Mouse (Mus musculus) liver, embryonic 13.5 days (tissue): Measurements from ENCODE around the gene Tead2. TPM values are rescaled to one million over a fixed set of nuclear protein-coding genes. Genes with fewer than 3 reads are reported as not detected.
"Not testable (repeated sequence)": the region's sequence is repeated elsewhere in the genome, so short reads cannot be mapped to it uniquely, and the experiment has no call there.

ENCODE experiments used
- ATAC-seq: fragments of 200-750 bp; cut with Nextera tagmentation; 2 replicates; pipeline ENCODE4 v1.8.0; 2017; ENCODE audit warnings: low read depth, mild to moderate bottlenecking, moderate number of reproducible peaks, moderate library complexity
- DNase-seq: peaks from one replicate; pipeline ENCODE4 v3.0.0; 2022
- H3K27ac ChIP-seq: fragments of 300-500 bp; sonication (generic); 2 replicates; pipeline ENCODE4 v1.5.1; 2015; ENCODE audit warnings: moderate library complexity, mild to moderate bottlenecking, inconsistent platforms
- H3K27me3 ChIP-seq: fragments of 300-500 bp; sonication (generic); 2 replicates; pipeline ENCODE4 v1.6.1; 2015; ENCODE audit warnings: mild to moderate bottlenecking, inconsistent platforms
- H3K36me3 ChIP-seq: fragments of 300-500 bp; sonication (generic); 2 replicates; pipeline ENCODE4 v1.6.1; 2015; ENCODE audit warnings: mild to moderate bottlenecking, inconsistent platforms
- H3K4me1 ChIP-seq: fragments of 300-500 bp; sonication (generic); replicated peaks from 2 replicates; pipeline ENCODE4 v1.6.1; 2015; ENCODE audit warnings: inconsistent platforms
- H3K4me2 ChIP-seq: fragments of 300-500 bp; sonication (generic); 2 replicates; pipeline ENCODE4 v1.6.1; 2015; ENCODE audit warnings: inconsistent platforms, mild to moderate bottlenecking, moderate library complexity
- H3K4me3 ChIP-seq: fragments of 300-500 bp; sonication (generic); replicated peaks from 2 replicates; pipeline ENCODE4 v1.5.1; 2015; ENCODE audit warnings: mild to moderate bottlenecking, inconsistent platforms
- H3K9ac ChIP-seq: fragments of 300-500 bp; sonication (generic); 2 replicates; pipeline ENCODE4 v1.6.1; 2015; ENCODE audit warnings: mild to moderate bottlenecking, inconsistent platforms
- H3K9me3 ChIP-seq: fragments of 300-500 bp; sonication (generic); replicated peaks from 2 replicates; pipeline ENCODE4 v1.6.1; 2016; ENCODE audit warnings: inconsistent platforms
- WGBS: fragments of 180-500 bp; shearing (Covaris S2); methylation state at CpG from one replicate; pipeline ENCODE4 v1.1.7; 2015; ENCODE audit not compliant: insufficient replicate concordance; 5-methylcytosine and 5-hydroxymethylcytosine counted together
- polyA plus RNA-seq: library from polyadenylated mRNA; unstranded; fragments of >200 nt; fragmentation: Nextera tagmentation; extraction: Ambion mirVana; gene quantifications from 2 replicates; pipeline ENCODE4 v1.2.1, GENCODE M21; 2015

Gene Tead2
- polyA plus RNA-seq, 1 experiment from 2014 or later, result 11.8 TPM

DNA sequence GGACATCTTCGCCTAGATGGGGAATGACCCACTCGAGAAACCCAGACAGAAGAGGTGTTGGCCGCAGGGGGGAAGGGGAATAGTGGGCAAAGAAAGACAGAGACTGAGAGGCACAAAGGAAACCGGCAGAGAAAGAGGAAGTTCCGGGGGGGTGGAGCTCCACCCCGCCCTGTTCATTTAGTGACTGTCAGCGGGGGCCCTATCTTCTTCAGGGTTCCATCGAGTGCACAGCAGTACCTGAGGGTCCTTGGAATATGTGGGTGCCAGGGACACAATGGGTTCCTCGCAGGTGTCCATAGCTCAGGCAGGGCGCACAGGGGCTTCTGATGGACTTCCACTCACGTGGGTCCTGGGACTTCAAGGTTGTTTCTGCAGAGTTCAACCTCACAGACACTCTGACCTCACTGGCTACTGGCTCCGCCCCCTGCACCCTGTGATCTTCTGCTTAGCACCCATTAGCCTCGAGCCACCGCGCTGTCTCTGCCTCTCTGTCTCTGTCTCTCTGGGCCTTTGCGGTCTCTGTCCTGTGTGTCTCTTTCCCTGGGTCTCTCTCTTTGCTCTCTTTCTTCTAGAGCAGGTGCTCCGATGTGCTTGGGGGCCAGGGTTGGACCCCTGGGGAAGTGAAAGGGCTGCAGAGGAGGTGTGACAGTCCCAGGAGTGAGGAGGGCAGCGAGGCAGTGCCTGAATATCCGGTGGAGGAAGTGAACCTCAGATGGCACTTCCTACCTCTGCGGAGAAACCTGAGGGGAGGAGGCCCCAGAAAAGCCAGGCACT, 23.4 kb downstream of the Tead2 start, which contains the start of gene Cd37:
Gene Cd37 (minus strand): TSS at position 393 of the 774 bp plus-strand sequence.
- peak; percentile 67 for DNase-seq
- WGBS, result 8% methylated on average over 20 of the region's 20 CpGs
- peak; percentile 80 for ATAC-seq

DNA sequence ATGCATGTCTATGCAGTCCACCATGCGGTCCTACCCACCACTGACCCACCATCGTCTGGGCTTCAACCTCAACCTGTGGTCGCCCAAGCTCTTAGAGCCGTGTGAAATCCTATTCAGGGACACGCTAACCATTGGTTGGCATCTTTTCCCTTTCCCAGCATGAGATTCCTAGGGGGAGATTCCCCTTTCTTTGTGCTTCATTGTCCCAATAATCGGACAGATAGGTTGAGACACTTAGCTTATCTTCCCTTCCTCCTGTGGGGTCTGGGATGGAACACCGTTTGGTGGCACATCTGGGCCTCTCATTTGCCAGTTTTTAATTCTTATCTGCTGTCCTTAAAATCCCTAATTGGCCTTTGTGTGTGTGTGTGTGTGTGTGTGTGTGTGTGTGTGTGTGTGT, 24.6 kb downstream of the Tead2 start:
- ATAC-seq, result no peak
- peaks cover 3% of the 10 kb centered on the region for H3K27me3 ChIP-seq
- no peak overlapping the region for H3K9ac ChIP-seq
- 65% methylated on average over 7 of the region's 7 CpGs for WGBS
- H3K9me3 ChIP-seq, result no peaks in the 10 kb centered on the region
- H3K4me2 ChIP-seq, result no peak overlapping the region
- peaks cover 43% of the 10 kb centered on the region for H3K4me1 ChIP-seq
- H3K27ac ChIP-seq, result no peak overlapping the region
- no peak for DNase-seq
- H3K36me3 ChIP-seq, result no peaks in the 10 kb centered on the region
- H3K4me3 ChIP-seq, result no peak overlapping the region

More for the DNA sequence above, 23.4 kb downstream of the Tead2 start, which contains the start of gene Cd37:
- peak within 1 kb of the TSS; percentile 70 for H3K4me2 ChIP-seq
- peaks cover 3% of the 10 kb centered on the region for H3K27me3 ChIP-seq
- no peaks in the 10 kb centered on the region for H3K36me3 ChIP-seq
- H3K4me3 ChIP-seq, result peak within 1 kb of the TSS; percentile 57
- H3K4me1 ChIP-seq, result peaks cover 55% of the 10 kb centered on the region
- peak within 1 kb of the TSS; percentile 63 for H3K27ac ChIP-seq
- H3K9ac ChIP-seq, result peak within 1 kb of the TSS; percentile 63
- no peaks in the 10 kb centered on the region for H3K9me3 ChIP-seq

DNA sequence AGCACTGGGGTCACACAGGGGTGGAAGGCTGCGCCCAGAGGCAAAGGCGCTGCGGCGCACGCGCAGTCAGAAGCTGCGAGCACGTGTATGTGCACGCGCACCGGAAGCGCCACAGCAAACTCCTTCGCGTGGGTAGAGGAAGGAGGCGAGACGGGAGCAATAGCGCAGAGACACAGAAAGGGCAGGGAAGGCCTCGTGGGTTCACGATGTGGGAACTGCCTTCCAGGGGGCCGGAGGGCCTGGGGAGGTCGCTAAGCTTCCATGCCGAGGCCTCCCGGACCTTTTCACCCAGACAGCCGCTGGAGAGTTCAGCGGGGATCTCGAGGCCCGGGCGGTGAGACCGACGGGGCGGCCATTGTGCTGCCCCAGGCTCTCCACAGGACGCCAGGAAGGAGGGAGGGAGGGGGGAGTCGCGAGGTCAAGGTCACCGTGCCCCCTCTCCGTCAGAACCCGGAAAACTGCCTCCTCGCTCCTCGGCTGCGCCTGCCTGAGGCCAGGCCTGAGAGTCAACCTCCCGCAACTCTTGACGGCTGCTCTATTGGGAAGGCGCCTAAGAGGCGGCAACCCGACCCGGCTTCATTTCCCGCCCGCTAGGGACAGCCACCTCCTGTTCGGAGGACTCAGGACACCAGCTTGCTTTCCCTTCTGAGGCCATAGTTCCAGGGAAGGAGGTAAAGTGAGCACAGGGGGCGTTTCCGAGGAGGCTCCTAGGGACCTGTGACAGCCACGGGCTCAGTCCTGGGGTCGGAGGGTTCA, 25.3 kb downstream of the Tead2 start, which contains the start of gene Slc6a16:
Gene Slc6a16 (plus strand): TSS at position 453 of the 756 bp plus-strand sequence.
- no peaks in the 10 kb centered on the region for H3K9me3 ChIP-seq
- no peaks in the 10 kb centered on the region for H3K36me3 ChIP-seq
- ATAC-seq (no peak), DNase-seq (no peak)
- H3K4me3 ChIP-seq, result no peak within 1 kb of the TSS
- peaks cover 3% of the 10 kb centered on the region for H3K27me3 ChIP-seq
- 48% methylated on average over 53 of the region's 53 CpGs for WGBS
- peak within 1 kb of the TSS; percentile 30 for H3K4me2 ChIP-seq
- H3K4me1 ChIP-seq, result peaks cover 36% of the 10 kb centered on the region
- H3K9ac ChIP-seq, result 0 out of 2 replicates have a peak within 1 kb of the TSS, but pooled peaks have one; percentile 10
- H3K27ac ChIP-seq, result no peak within 1 kb of the TSS

DNA sequence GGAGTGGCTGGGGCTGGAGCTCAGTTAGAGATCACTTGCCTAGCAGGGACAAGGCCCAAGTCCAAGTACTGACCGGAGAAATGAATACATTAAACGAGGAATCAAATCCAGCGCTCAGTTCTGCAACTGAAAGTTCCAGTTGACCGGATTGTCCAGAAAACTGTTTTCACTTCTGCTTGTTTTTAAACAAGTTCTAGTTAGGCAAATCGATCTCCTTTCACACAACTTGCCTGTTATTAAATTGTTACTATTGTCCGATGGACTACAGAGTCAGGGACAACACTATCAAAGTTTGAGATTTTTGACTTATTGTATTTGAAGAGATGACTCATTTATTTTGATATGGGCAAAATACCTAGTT, 25.8 kb downstream of the Tead2 start:
- Histone ChIP-seq H3K4me1 (peaks cover 33% of the 10 kb centered on the region), H3K9ac (0 out of 2 replicates have a peak overlapping the region, but pooled peaks have one; percentile 10), H3K36me3 (no peaks in the 10 kb centered on the region), H3K27me3 (peaks cover 3% of the 10 kb centered on the region), H3K27ac (no peak overlapping the region), H3K9me3 (no peaks in the 10 kb centered on the region), H3K4me3 (no peak overlapping the region), H3K4me2 (peak overlapping the region; percentile 30; the same call in 1 of the 2 replicates)
- DNase-seq (no peak), ATAC-seq (no peak)
- WGBS, result 75% methylated on average over 6 of the region's 6 CpGs

DNA sequence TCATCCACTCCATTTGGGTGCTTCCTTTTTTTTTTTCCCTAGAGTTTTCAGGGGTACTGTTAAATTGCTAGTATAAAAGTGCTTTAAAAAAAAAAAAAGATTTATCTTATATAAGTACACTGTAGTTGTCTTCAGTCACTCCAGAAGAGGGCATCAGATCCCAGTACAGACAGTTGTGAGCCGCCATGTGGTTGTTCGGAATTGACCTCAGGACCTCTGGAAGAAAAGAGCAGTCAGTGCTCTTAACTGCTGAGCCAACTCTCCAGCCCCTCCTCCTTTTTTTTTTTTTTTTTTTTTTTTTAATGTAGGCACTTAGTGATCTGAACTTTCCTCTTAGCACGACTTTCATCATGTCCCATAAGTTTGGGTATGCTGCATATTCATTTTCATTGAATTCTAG, 32.1 kb downstream of the Tead2 start:
- Histone ChIP-seq H3K4me1 (no peaks in the 10 kb centered on the region), H3K4me2 (no peak overlapping the region), H3K27me3 (no peaks in the 10 kb centered on the region), H3K27ac (no peak overlapping the region), H3K36me3 (no peaks in the 10 kb centered on the region), H3K9ac (no peak overlapping the region), H3K4me3 (no peak overlapping the region), H3K9me3 (no peaks in the 10 kb centered on the region)
- WGBS, result 38% methylated on average over 3 of the region's 3 CpGs
- DNase-seq (no peak), ATAC-seq (no peak)

DNA sequence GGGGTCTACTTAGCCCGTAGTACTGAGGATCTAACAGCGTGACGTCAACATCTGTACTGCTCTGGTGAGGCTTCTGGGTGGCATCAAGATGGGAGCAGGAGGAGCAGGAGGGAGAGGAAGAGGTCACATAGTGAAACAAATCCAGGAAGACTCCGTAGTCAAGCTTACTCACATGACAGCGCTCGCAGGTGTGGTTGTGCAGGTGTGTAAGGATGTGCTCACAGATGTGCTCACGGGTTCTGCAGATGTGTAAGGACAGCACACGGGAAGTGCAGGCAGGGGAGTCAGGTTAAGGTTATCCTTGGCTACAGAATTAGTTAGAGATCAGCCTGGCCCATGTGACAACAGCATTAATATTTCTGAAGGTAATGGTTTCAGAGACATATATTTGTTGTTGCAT, 38.3 kb downstream of the Tead2 start:
- no peak overlapping the region for H3K4me3 ChIP-seq
- H3K36me3 ChIP-seq, result no peaks in the 10 kb centered on the region
- peaks cover under 1% of the 10 kb centered on the region; the same call in 1 of the 2 replicates for H3K27me3 ChIP-seq
- DNase-seq (no peak), ATAC-seq (no peak)
- H3K27ac ChIP-seq, result no peak overlapping the region
- no peaks in the 10 kb centered on the region for H3K9me3 ChIP-seq
- H3K4me1 ChIP-seq, result no peaks in the 10 kb centered on the region
- no peak overlapping the region for H3K9ac ChIP-seq
- WGBS, result 72% methylated on average over 8 of the region's 8 CpGs
- no peak overlapping the region for H3K4me2 ChIP-seq

DNA sequence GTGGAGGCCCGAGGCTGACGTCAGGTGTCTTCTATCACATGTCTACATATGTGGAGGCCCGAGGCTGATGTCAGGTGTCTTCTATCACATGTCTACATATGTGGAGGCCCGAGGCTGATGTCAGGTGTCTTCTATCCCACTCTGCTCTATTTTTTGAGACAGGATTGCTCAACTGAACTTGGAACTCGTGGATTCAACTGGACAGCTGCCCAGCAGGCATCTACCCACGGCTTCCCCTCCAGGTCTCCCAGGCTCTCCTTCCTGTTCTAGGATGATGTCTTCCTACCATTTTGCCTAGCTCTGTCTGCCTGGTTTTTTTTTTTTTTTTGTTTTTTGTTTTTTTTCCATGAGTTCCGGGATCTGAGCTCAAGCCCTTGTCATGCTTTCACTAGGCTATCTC, 40.3 kb downstream of the Tead2 start:
- peaks cover 14% of the 10 kb centered on the region for H3K27me3 ChIP-seq
- not testable (repeated sequence) for DNase-seq, H3K9me3 ChIP-seq, H3K9ac ChIP-seq, H3K4me3 ChIP-seq, ATAC-seq, H3K4me1 ChIP-seq, H3K36me3 ChIP-seq, H3K27ac ChIP-seq, H3K4me2 ChIP-seq
- 61% methylated on average over 6 of the region's 7 CpGs for WGBS

DNA sequence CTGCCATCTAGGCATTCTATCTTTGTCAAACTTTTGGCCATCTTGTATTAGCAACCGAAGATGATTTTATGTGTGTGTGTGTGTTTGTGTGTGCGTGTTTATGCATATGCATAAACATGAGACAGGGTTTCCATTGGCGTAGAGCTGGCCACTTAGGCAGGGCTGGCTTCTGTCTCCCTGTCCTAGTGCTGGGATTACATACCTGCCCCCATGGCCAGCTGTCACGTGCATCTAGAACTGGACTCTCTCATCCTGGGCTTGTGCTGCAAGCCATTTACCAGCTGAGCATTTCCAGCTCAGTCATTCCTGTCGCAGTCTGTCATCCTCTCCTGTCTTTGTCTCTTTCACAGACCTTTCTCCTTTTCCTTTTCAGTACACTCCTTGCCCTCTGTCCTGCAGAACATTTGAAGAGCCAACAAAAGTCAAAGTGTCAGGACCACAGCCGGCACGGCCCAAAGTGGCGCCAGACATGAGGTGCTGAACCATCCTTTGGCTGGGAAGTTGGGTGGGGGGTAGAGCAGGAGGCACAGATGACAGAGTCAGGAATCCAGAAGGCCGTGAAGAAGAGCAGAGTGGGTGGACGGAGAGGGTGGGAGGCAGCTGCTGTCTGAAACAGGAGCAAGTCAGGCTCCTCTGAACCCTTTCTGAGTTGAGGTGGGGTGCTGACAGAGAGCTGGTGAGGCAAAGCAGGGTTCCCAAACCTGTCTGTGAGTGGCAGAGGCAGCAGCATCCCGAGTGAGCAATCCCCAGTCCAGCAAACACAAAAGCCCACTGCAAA, 41.7 kb downstream of the Tead2 start:
- H3K36me3 ChIP-seq, result no peaks in the 10 kb centered on the region
- H3K4me2 ChIP-seq, result no peak overlapping the region
- H3K4me1 ChIP-seq, result no peaks in the 10 kb centered on the region
- peaks cover 15% of the 10 kb centered on the region for H3K27me3 ChIP-seq
- no peak overlapping the region for H3K9ac ChIP-seq
- ATAC-seq (no peak), DNase-seq (no peak)
- 56% methylated on average over 11 of the region's 11 CpGs for WGBS
- H3K27ac ChIP-seq, result no peak overlapping the region
- H3K9me3 ChIP-seq, result no peaks in the 10 kb centered on the region
- H3K4me3 ChIP-seq, result no peak overlapping the region

DNA sequence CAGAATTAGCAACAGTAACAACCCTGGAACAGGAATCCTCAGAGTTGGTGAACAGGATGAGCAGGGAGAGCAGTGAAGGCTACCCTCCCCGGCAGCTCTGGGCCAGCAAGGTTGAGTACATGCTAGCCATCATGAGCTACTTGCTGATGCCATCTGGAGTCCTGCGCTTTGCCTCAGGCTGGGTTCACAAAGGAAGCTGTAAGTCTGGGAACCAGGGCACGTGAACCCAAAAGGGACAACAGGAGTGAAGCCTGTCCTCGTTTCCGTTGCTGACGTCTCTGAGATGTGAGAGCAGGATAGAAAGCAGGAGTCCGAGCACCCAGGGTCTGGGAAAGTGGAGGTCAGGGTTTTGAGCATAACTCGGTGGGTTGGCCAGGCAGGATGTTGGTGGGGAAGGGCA, 43.7 kb downstream of the Tead2 start:
- no peaks in the 10 kb centered on the region for H3K36me3 ChIP-seq
- ATAC-seq, result no peak
- no peak overlapping the region for H3K4me3 ChIP-seq
- H3K9me3 ChIP-seq, result no peaks in the 10 kb centered on the region
- H3K4me2 ChIP-seq, result no peak overlapping the region
- WGBS, result 64% methylated on average over 8 of the region's 8 CpGs
- H3K4me1 ChIP-seq, result no peaks in the 10 kb centered on the region
- H3K9ac ChIP-seq, result no peak overlapping the region
- no peak for DNase-seq
- H3K27me3 ChIP-seq, result peaks cover 15% of the 10 kb centered on the region
- H3K27ac ChIP-seq, result no peak overlapping the region

DNA sequence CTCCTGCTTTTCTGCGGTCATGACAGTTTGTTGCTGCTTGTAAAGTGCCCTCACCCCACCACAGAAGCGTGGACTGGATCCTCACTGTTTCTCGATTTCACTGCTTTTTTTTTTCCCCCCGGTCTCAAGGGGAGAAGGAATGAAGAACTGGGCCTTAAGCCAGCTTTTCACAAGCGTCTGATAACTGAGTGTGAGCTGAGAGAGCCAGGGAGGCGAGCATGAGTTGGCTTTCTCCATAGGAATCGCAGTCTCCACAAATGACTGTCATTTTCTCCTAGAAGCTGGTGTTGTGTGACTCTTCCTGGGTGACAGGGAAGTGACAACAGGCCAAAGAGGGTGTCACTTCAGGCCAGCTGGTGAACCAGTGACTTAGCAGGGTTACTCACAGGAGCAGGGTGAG, 46.7 kb downstream of the Tead2 start:
- ATAC-seq (no peak), DNase-seq (no peak)
- Histone ChIP-seq H3K27me3 (peaks cover 18% of the 10 kb centered on the region), H3K9ac (no peak overlapping the region), H3K4me1 (no peaks in the 10 kb centered on the region), H3K36me3 (no peaks in the 10 kb centered on the region), H3K4me2 (no peak overlapping the region), H3K9me3 (no peaks in the 10 kb centered on the region), H3K4me3 (no peak overlapping the region), H3K27ac (no peak overlapping the region)
- 42% methylated on average over 7 of the region's 7 CpGs for WGBS

DNA sequence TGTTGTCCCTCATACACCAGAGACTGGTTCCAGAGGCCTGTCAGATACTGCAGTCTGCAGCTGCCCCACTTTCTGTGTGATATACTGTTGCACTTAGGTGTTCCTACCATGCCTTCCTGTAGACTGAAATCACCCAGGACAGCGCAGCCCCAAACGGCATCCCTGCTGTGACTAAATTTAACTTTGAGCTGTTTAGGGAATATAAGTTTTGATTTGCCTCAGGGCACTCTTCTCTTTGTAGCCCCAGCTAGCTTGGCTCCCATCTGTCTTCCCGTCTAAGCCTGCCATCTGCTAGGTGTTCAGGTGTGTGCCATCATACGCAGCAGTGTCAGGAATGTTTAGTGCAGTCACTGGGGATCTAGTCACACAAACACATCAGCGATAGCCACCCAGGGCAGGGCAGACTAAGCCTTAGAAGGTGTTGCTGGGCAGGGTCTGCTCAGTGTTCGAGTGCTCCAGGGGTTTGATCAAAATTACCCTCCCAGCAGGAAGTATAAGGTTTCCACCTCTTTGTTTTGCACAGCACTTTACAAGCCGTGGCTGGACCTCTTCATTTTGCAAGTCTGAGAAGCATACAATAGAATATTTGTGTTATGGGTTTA, 47.6 kb downstream of the Tead2 start:
- no peak overlapping the region for H3K27ac ChIP-seq

More for the DNA sequence above, 47.6 kb downstream of the Tead2 start:
- H3K27me3 ChIP-seq, result peaks cover 26% of the 10 kb centered on the region
- H3K9ac ChIP-seq, result no peak overlapping the region
- no peak overlapping the region for H3K4me2 ChIP-seq
- H3K36me3 ChIP-seq, result no peaks in the 10 kb centered on the region
- ATAC-seq, result no peak
- no peaks in the 10 kb centered on the region for H3K9me3 ChIP-seq
- H3K4me3 ChIP-seq, result no peak overlapping the region
- WGBS, result 54% methylated on average over 7 of the region's 7 CpGs
- no peak for DNase-seq
- H3K4me1 ChIP-seq, result no peaks in the 10 kb centered on the region
